Mouse (Mus musculus): ENCODE measurements around the gene Gm20817.
"Not testable (repeated sequence)": the region's sequence is repeated elsewhere in the genome, so short reads cannot be mapped to it uniquely, and the experiment has no call there.

Gm20817 gene

GRCm38 (mm10) chrY:68832628-68833027, at the start of gene Gm20817:
TSS of gene Gm20817 (minus strand) at chrY:68832728.
- not testable (repeated sequence) for TF ChIP-seq GATA4 (IDR thresholded peaks at IDR 0.05; ENCODE audit: insufficient replicate concordance, low read length)

Measured in liver, adult (tissue).